Comparison of ENCODE assay signal across 11 mouse cellular contexts in the genomic region with DNA sequence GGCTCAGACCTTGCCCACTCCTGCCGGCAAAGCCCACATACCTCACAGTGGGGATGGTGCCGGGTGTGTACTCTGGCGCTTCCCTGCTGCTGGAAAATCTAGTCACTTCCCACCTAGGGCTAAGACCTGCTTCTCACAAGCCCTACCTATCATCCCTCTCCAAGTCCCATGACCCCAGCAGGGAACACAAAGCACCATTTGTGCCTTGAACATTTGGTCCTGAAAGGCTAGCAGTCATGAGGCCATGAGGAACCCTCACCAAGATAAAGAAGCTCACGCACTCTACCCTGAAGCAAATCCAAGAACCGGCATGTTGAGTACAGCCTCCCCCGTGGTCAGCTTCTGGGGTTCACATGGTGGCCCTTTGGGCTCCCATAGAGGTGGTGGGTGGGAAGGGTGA. TPM values are rescaled to one million over a fixed set of nuclear protein-coding genes. Genes with fewer than 3 reads are reported as not detected.
A peak's percentile ranks its signal among the peaks of the same experiment; 100 is the strongest.
DNase-seq lines count a peak whose midpoint lies in the region; ATAC-seq lines count a peak whose summit lies in the region.
"Had no signal": no experiment of that assay in that cellular context is flagged by ENCODE, and none has a peak within 500 bp of the region (broad histone marks: within the 10 kb centered on the region; RNA-seq: fewer than 3 reads in every experiment).

A gene (minus strand): TSS at position 78 of the 400 bp plus-strand sequence.

- 72% methylated on average over 6 of the region's 6 CpGs for WGBS in forebrain, embryonic 13.5 days
- WGBS in forebrain, embryonic 11.5 days = 67% methylated on average over 6 of the region's 6 CpGs
- WGBS in midbrain, embryonic 14.5 days = 75% methylated on average over 6 of the region's 6 CpGs
- 65% methylated on average over 6 of the region's 6 CpGs for WGBS in midbrain, embryonic 10.5 days
- 57% methylated on average over 6 of the region's 6 CpGs for WGBS in hindbrain, embryonic 15.5 days
- 65% methylated on average over 6 of the region's 6 CpGs for WGBS in neural tube, embryonic 15.5 days
- WGBS in kidney, embryonic 15.5 days = 54% methylated on average over 6 of the region's 6 CpGs

- no peaks in the 10 kb centered on the region for H3K36me3 ChIP-seq in forebrain, embryonic 13.5 days (ENCODE audit: poor library complexity, severe bottlenecking)
- H3K36me3 ChIP-seq in forebrain, embryonic 11.5 days (ENCODE audit: control insufficient read depth, insufficient read depth, low read length) = no peaks in the 10 kb centered on the region
- H3K36me3 ChIP-seq in midbrain, embryonic 14.5 days (ENCODE audit: control insufficient read depth, insufficient read depth, low read length) = no peaks in the 10 kb centered on the region
- H3K36me3 ChIP-seq in midbrain, embryonic 10.5 days = no peaks in the 10 kb centered on the region
- H3K36me3 ChIP-seq in hindbrain, embryonic 15.5 days = no peaks in the 10 kb centered on the region
- no peaks in the 10 kb centered on the region for H3K36me3 ChIP-seq in neural tube, embryonic 15.5 days
- H3K36me3 ChIP-seq in kidney, embryonic 15.5 days = no peaks in the 10 kb centered on the region
- H3K36me3 ChIP-seq: liver, embryonic 15.5 days had no signal

- H3K27me3 ChIP-seq in forebrain, embryonic 13.5 days = no peaks in the 10 kb centered on the region
- no peaks in the 10 kb centered on the region for H3K27me3 ChIP-seq in forebrain, embryonic 11.5 days (ENCODE audit: control insufficient read depth, insufficient read depth, low read length)
- no peaks in the 10 kb centered on the region for H3K27me3 ChIP-seq in midbrain, embryonic 14.5 days (ENCODE audit: control insufficient read depth, insufficient read depth, low read length)
- H3K27me3 ChIP-seq in midbrain, embryonic 10.5 days (ENCODE audit: low read depth, poor library complexity, severe bottlenecking) = no peaks in the 10 kb centered on the region
- no peaks in the 10 kb centered on the region for H3K27me3 ChIP-seq in hindbrain, embryonic 15.5 days
- no peaks in the 10 kb centered on the region for H3K27me3 ChIP-seq in neural tube, embryonic 15.5 days (replicated peaks)
- H3K27me3 ChIP-seq in kidney, embryonic 15.5 days = no peaks in the 10 kb centered on the region
- H3K27me3 ChIP-seq: liver, embryonic 15.5 days had no signal

- ATAC-seq in forebrain, embryonic 13.5 days = no peak
- ATAC-seq in forebrain, embryonic 11.5 days (replicated peaks; ENCODE audit: low FRiP score) = no peak
- no peak for ATAC-seq in midbrain, embryonic 14.5 days (ENCODE audit: low FRiP score, low TSS enrichment)
- ATAC-seq in hindbrain, embryonic 15.5 days (ENCODE audit: low FRiP score, low read depth) = no peak
- ATAC-seq in neural tube, embryonic 15.5 days (ENCODE audit: low FRiP score) = no peak
- no peak for ATAC-seq in kidney, embryonic 15.5 days (replicated peaks; ENCODE audit: low FRiP score)

- 0 out of 2 replicates have a peak within 1 kb of the TSS, but pooled peaks have one; percentile 10 for H3K4me2 ChIP-seq in forebrain, embryonic 13.5 days
- H3K4me2 ChIP-seq in forebrain, embryonic 11.5 days (ENCODE audit: low read depth, low read length, severe bottlenecking) = no peak within 1 kb of the TSS
- H3K4me2 ChIP-seq in midbrain, embryonic 14.5 days (ENCODE audit: low read length) = no peak within 1 kb of the TSS
- no peak within 1 kb of the TSS for H3K4me2 ChIP-seq in hindbrain, embryonic 15.5 days
- H3K4me2 ChIP-seq in neural tube, embryonic 15.5 days = no peak within 1 kb of the TSS
- H3K4me2 ChIP-seq in kidney, embryonic 15.5 days = no peak within 1 kb of the TSS
- H3K4me2 ChIP-seq: liver, embryonic 15.5 days had no signal

- H3K9me3 ChIP-seq in forebrain, embryonic 13.5 days (replicated peaks) = no peaks in the 10 kb centered on the region
- H3K9me3 ChIP-seq in forebrain, embryonic 11.5 days (ENCODE audit: control insufficient read depth, low read length) = no peaks in the 10 kb centered on the region
- H3K9me3 ChIP-seq in midbrain, embryonic 14.5 days (ENCODE audit: control insufficient read depth, low read length) = no peaks in the 10 kb centered on the region
- H3K9me3 ChIP-seq in midbrain, embryonic 10.5 days (replicated peaks) = no peaks in the 10 kb centered on the region
- no peaks in the 10 kb centered on the region for H3K9me3 ChIP-seq in hindbrain, embryonic 15.5 days
- H3K9me3 ChIP-seq in neural tube, embryonic 15.5 days (replicated peaks) = no peaks in the 10 kb centered on the region
- no peaks in the 10 kb centered on the region for H3K9me3 ChIP-seq in kidney, embryonic 15.5 days (replicated peaks)
- H3K9me3 ChIP-seq: liver, embryonic 15.5 days had no signal

- no peak for DNase-seq in forebrain, embryonic 11.5 days (ENCODE audit: low spot score)
- no peak for DNase-seq in midbrain, embryonic 14.5 days
- DNase-seq in midbrain, embryonic 10.5 days (ENCODE audit: low spot score) = no peak
- no peak for DNase-seq in yolk sac, embryonic 10.5 days (ENCODE audit: low spot score)

- peaks cover 23% of the 10 kb centered on the region for H3K4me1 ChIP-seq in forebrain, embryonic 13.5 days
- no peaks in the 10 kb centered on the region for H3K4me1 ChIP-seq in forebrain, embryonic 11.5 days (replicated peaks; ENCODE audit: control insufficient read depth, insufficient read depth, low read length)
- peaks cover 3% of the 10 kb centered on the region; the same call in 1 of the 2 replicates for H3K4me1 ChIP-seq in midbrain, embryonic 14.5 days (ENCODE audit: control insufficient read depth, insufficient read depth, low read length)
- peaks cover 28% of the 10 kb centered on the region for H3K4me1 ChIP-seq in midbrain, embryonic 10.5 days
- H3K4me1 ChIP-seq in hindbrain, embryonic 15.5 days (replicated peaks) = peaks cover 13% of the 10 kb centered on the region
- H3K4me1 ChIP-seq in neural tube, embryonic 15.5 days = peaks cover 10% of the 10 kb centered on the region; the same call in 1 of the 2 replicates
- peaks cover 13% of the 10 kb centered on the region; the same call in 1 of the 2 replicates for H3K4me1 ChIP-seq in kidney, embryonic 15.5 days
- H3K4me1 ChIP-seq: liver, embryonic 15.5 days had no signal

- peak within 1 kb of the TSS; percentile 34; the same call in 1 of the 2 replicates for H3K9ac ChIP-seq in forebrain, embryonic 13.5 days
- H3K9ac ChIP-seq in forebrain, embryonic 11.5 days (ENCODE audit: low read length) = no peak within 1 kb of the TSS
- no peak within 1 kb of the TSS for H3K9ac ChIP-seq in midbrain, embryonic 14.5 days (replicated peaks; ENCODE audit: low read length)
- no peak within 1 kb of the TSS for H3K9ac ChIP-seq in hindbrain, embryonic 15.5 days
- no peak within 1 kb of the TSS for H3K9ac ChIP-seq in neural tube, embryonic 15.5 days (replicated peaks)
- no peak within 1 kb of the TSS for H3K9ac ChIP-seq in kidney, embryonic 15.5 days
- H3K9ac ChIP-seq: liver, embryonic 15.5 days had no signal

- H3K27ac ChIP-seq in forebrain, embryonic 13.5 days = peak within 1 kb of the TSS; percentile 73
- H3K27ac ChIP-seq in forebrain, embryonic 11.5 days (ENCODE audit: low read depth, low read length) = no peak within 1 kb of the TSS
- peak within 1 kb of the TSS; percentile 41 for H3K27ac ChIP-seq in midbrain, embryonic 14.5 days (replicated peaks; ENCODE audit: low read depth, low read length)
- no peak within 1 kb of the TSS; the same call in 1 of the 2 replicates for H3K27ac ChIP-seq in midbrain, embryonic 10.5 days (replicated peaks)
- H3K27ac ChIP-seq in hindbrain, embryonic 15.5 days (replicated peaks) = peak within 1 kb of the TSS; percentile 46
- H3K27ac ChIP-seq in neural tube, embryonic 15.5 days (replicated peaks) = 0 out of 2 replicates have a peak within 1 kb of the TSS, but pooled peaks have one; percentile 5
- H3K27ac ChIP-seq in kidney, embryonic 15.5 days = no peak within 1 kb of the TSS
- H3K27ac ChIP-seq: liver, embryonic 15.5 days had no signal

- H3K4me3 ChIP-seq in forebrain, embryonic 13.5 days = no peak within 1 kb of the TSS
- no peak within 1 kb of the TSS for H3K4me3 ChIP-seq in forebrain, embryonic 11.5 days (ENCODE audit: low read depth, low read length)
- H3K4me3 ChIP-seq in midbrain, embryonic 14.5 days (replicated peaks; ENCODE audit: low read depth, low read length) = no peak within 1 kb of the TSS
- H3K4me3 ChIP-seq in midbrain, embryonic 10.5 days = no peak within 1 kb of the TSS
- no peak within 1 kb of the TSS for H3K4me3 ChIP-seq in hindbrain, embryonic 15.5 days
- H3K4me3 ChIP-seq in neural tube, embryonic 15.5 days (replicated peaks) = no peak within 1 kb of the TSS
- no peak within 1 kb of the TSS for H3K4me3 ChIP-seq in kidney, embryonic 15.5 days (replicated peaks)
- H3K4me3 ChIP-seq: erythroblast, embryonic 14.5 days; liver, embryonic 15.5 days had no signal

RNA-seq across cellular contexts. Expression of the gene that starts here (rescaled TPM):
- 7.6 and 9.7 TPM in 2 replicates for polyA plus RNA-seq in forebrain, embryonic 13.5 days (2015; fragmentation: Nextera tagmentation; extraction: Ambion mirVana)
- 0.69 and 0.73 TPM in 2 replicates for polyA plus RNA-seq in forebrain, embryonic 11.5 days (2014; fragmentation: Nextera tagmentation; extraction: Ambion mirVana)
- polyA plus RNA-seq in midbrain, embryonic 14.5 days (2014; fragmentation: Nextera tagmentation; extraction: Ambion mirVana) = 3.7 and 71.9 TPM in 2 replicates
- polyA plus RNA-seq in midbrain, embryonic 10.5 days (2016; fragmentation: Nextera tagmentation; extraction: Ambion mirVana) = 0.16 TPM in 1 of 2 replicates, not detected in the other
- 647 and 983 TPM in 2 replicates for polyA plus RNA-seq in hindbrain, embryonic 15.5 days (2015; fragmentation: Nextera tagmentation; extraction: Ambion mirVana)
- 40.1 and 116 TPM in 2 replicates for polyA plus RNA-seq in neural tube, embryonic 15.5 days (2015; fragmentation: Nextera tagmentation; extraction: Ambion mirVana)
- polyA plus RNA-seq in kidney, embryonic 15.5 days (2015; fragmentation: Nextera tagmentation; extraction: Ambion mirVana) = 1.6 and 2.2 TPM in 2 replicates
- polyA plus RNA-seq: C2C12; erythroblast, embryonic 14.5 days had no signal

Comparison
In these comparisons a context has a peak if more than half of its experiments do, and no peak if none do; other contexts are left out.
1. H3K27ac ChIP-seq: peak in forebrain, embryonic 13.5 days (single experiment), midbrain, embryonic 14.5 days (single experiment), hindbrain, embryonic 15.5 days (single experiment) and neural tube, embryonic 15.5 days (single experiment); none in forebrain, embryonic 11.5 days (single experiment), midbrain, embryonic 10.5 days (single experiment) and kidney, embryonic 15.5 days (single experiment).